Mouse (Mus musculus) thymus, adult 2 months (tissue): ENCODE results near the gene St6galnac3. TPM values are rescaled to one million over a fixed set of nuclear protein-coding genes. Genes with fewer than 3 reads are reported as not detected.

ENCODE experiments used
- DNase-seq: peaks from one replicate; pipeline ENCODE4 v3.0.0; 2021
- H3K27ac ChIP-seq: fragments of 200-500 bp; 2 replicates; pipeline ENCODE4 v1.5.1; 2012; ENCODE audit warnings: low read length, control low read depth; ENCODE audit not compliant: control insufficient read depth, insufficient read depth
- H3K27me3 ChIP-seq: fragments of 200-500 bp; 2 replicates; pipeline ENCODE4 v1.6.1; 2012; ENCODE audit warnings: mild to moderate bottlenecking, low read length, moderate library complexity, mixed read lengths; ENCODE audit not compliant: control insufficient read depth, insufficient read depth
- H3K36me3 ChIP-seq: fragments of 200-500 bp; 2 replicates; pipeline ENCODE4 v1.6.1; 2012; ENCODE audit warnings: mild to moderate bottlenecking, low read length, moderate library complexity; ENCODE audit not compliant: control insufficient read depth, insufficient read depth
- H3K4me1 ChIP-seq: fragments of 200-500 bp; replicated peaks from 2 replicates; pipeline ENCODE4 v1.6.1; 2012; ENCODE audit warnings: low read length; ENCODE audit not compliant: control insufficient read depth, insufficient read depth
- H3K4me3 ChIP-seq: fragments of 200-500 bp; 2 replicates; pipeline ENCODE4 v1.5.1; 2012; ENCODE audit warnings: mild to moderate bottlenecking, low read length, control low read depth, moderate library complexity; ENCODE audit not compliant: control insufficient read depth, insufficient read depth
- CTCF ChIP-seq: fragments of 200-500 bp; IDR thresholded peaks from 2 replicates; pipeline ENCODE4 v1.5.1; 2012; ENCODE audit warnings: mild to moderate bottlenecking, control low read depth, low read length, moderate library complexity, borderline replicate concordance; ENCODE audit not compliant: control insufficient read depth, poor library complexity, insufficient read depth; ENCODE audit errors: extremely low read depth
- POLR2A ChIP-seq: fragments of 200-500 bp; IDR thresholded peaks from 2 replicates; pipeline ENCODE4 v1.6.1; 2012; ENCODE audit warnings: mild to moderate bottlenecking, low read length, control low read depth, moderate library complexity; ENCODE audit not compliant: control insufficient read depth, poor library complexity, insufficient read depth; ENCODE audit errors: extremely low read depth
- WGBS: fragments of 180-500 bp; shearing (Covaris S2); methylation state at CpG from one replicate; pipeline ENCODE4 v1.1.7; 2018; 5-methylcytosine and 5-hydroxymethylcytosine counted together
- polyA plus RNA-seq: library from polyadenylated mRNA; depleted of rRNA; stranded (reverse); fragments of >200 nt; gene quantifications from 2 replicates; pipeline ENCODE4 v1.2.3, GENCODE M21; 2012

Gene St6galnac3
- polyA plus RNA-seq, 1 experiment = 1.3 TPM

- no peaks in the 10 kb centered on the region for H3K27me3 ChIP-seq
- H3K27ac ChIP-seq = no peak overlapping the region
- no peaks in the 10 kb centered on the region for H3K36me3 ChIP-seq
- TF ChIP-seq POLR2A (no peak), CTCF (no peak)
- H3K4me3 ChIP-seq = no peak overlapping the region
- no peak for DNase-seq
- 97% methylated on average over 3 of the region's 3 CpGs for WGBS
- no peaks in the 10 kb centered on the region for H3K4me1 ChIP-seq
Observed at GRCm38 (mm10) chr3:153337779-153338178, 387.2 kb downstream of the St6galnac3 start.

- no peak overlapping the region for H3K4me3 ChIP-seq
- DNase-seq = no peak
- 95% methylated on average over 2 of the region's 2 CpGs for WGBS
- TF ChIP-seq POLR2A = no peak
- no peak for TF ChIP-seq CTCF
- H3K36me3 ChIP-seq = no peaks in the 10 kb centered on the region
- H3K4me1 ChIP-seq = no peaks in the 10 kb centered on the region
- H3K27me3 ChIP-seq = no peaks in the 10 kb centered on the region
- H3K27ac ChIP-seq = no peak overlapping the region
Observed at GRCm38 (mm10) chr3:153337221-153337620, 387.8 kb downstream of the St6galnac3 start.

GRCm38 (mm10) chr3:153334152-153334825, 390.7 kb downstream of the St6galnac3 start:
- TF ChIP-seq POLR2A (no peak), CTCF (no peak)
- WGBS = 95% methylated on average over 5 of the region's 5 CpGs

GRCm38 (mm10) chr3:153324307-153324706, 400.7 kb downstream of the St6galnac3 start:
- Histone ChIP-seq H3K4me3 (no peak overlapping the region), H3K27ac (no peak overlapping the region), H3K4me1 (no peaks in the 10 kb centered on the region), H3K27me3 (no peaks in the 10 kb centered on the region), H3K36me3 (no peaks in the 10 kb centered on the region)
- DNase-seq = no peak
- WGBS = 84% methylated on average over 3 of the region's 3 CpGs
- TF ChIP-seq POLR2A (no peak), CTCF (no peak)

More at GRCm38 (mm10) chr3:153334152-153334825, 390.7 kb downstream of the St6galnac3 start:
- no peaks in the 10 kb centered on the region for H3K4me1 ChIP-seq
- H3K4me3 ChIP-seq = no peak overlapping the region
- no peaks in the 10 kb centered on the region for H3K27me3 ChIP-seq
- DNase-seq = no peak
- no peak overlapping the region for H3K27ac ChIP-seq
- H3K36me3 ChIP-seq = no peaks in the 10 kb centered on the region

DNA sequence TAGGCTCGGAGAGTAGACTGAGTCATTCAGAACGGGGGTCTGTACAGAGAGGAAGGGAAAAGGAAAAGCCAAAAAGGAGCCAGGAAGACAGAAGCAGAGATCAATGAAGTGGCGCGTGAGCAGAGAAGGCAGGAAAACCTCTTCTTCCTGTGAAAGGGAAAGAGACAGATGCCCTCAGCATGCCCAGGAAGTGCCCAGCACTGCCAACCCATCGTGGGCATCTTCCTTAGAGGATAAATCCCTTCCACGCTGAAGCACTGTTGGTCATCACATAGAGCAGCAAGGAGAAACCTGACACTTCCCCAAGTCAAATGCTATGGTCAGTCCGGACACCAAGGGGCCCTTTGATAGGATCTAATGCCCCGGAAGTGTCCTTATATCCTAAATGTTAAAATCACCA, 401.5 kb downstream of the St6galnac3 start:
- Histone ChIP-seq H3K4me3 (no peak overlapping the region), H3K36me3 (no peaks in the 10 kb centered on the region), H3K27ac (no peak overlapping the region), H3K27me3 (no peaks in the 10 kb centered on the region), H3K4me1 (no peaks in the 10 kb centered on the region)
- WGBS = 82% methylated on average over 8 of the region's 8 CpGs
- TF ChIP-seq CTCF (no peak), POLR2A (no peak)
- DNase-seq = no peak

DNA sequence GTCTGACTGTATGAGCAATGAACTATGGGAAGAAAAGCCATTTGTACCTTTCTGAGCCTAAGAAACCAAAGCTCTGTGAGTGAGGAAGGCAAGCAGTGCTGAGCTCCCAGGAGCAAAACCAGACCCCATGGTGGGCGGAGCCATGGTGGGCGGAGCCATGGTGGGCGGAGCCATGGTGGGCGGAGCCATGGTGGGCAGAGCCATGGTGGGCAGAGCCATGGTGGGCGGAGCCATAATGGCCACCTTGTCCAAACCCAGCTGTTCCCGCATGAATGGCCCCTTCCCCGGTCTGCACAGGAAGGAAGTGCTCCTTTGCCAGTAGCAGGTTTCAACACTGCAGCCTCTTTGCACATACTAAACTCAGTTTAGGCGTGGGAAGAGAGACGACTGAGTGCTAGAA, 411.4 kb downstream of the St6galnac3 start:
- Histone ChIP-seq H3K4me3 (no peak overlapping the region), H3K4me1 (no peaks in the 10 kb centered on the region), H3K27ac (no peak overlapping the region), H3K36me3 (no peaks in the 10 kb centered on the region), H3K27me3 (no peaks in the 10 kb centered on the region)
- TF ChIP-seq POLR2A (no peak), CTCF (no peak)
- 83% methylated on average over 8 of the region's 9 CpGs for WGBS
- DNase-seq = no peak

DNA sequence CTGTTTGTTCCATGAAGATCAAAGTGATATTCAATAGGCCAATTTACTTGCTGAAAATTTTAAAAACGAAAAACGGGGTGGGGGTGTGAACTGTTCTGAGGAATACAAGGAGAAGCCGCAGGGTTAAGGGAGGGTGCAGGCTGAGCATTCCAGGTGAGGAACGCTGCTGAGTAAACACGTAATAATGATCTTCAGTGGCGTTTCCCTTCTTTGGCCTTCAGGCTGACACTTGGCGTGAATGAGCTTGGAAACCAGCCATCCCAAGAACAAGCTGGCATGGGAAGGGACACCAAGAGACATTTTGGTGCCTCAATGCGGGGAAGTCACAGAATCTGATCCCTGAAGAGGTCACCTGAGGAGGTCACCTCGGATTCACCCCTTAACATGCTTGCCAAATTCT, 411.8 kb downstream of the St6galnac3 start:
- 92% methylated on average over 9 of the region's 9 CpGs for WGBS
- DNase-seq = no peak
- Histone ChIP-seq H3K27ac (no peak overlapping the region), H3K4me3 (no peak overlapping the region), H3K36me3 (no peaks in the 10 kb centered on the region), H3K27me3 (no peaks in the 10 kb centered on the region), H3K4me1 (no peaks in the 10 kb centered on the region)
- TF ChIP-seq CTCF (no peak), POLR2A (no peak)
